Mouse (Mus musculus): ENCODE data around the gene Dync1i1. TPM values are rescaled to one million over a fixed set of nuclear protein-coding genes. Genes with fewer than 3 reads are reported as not detected.

Dync1i1 gene
- polyA plus RNA-seq, 1 experiment from 2014 or later: 7.4 TPM

DNA sequence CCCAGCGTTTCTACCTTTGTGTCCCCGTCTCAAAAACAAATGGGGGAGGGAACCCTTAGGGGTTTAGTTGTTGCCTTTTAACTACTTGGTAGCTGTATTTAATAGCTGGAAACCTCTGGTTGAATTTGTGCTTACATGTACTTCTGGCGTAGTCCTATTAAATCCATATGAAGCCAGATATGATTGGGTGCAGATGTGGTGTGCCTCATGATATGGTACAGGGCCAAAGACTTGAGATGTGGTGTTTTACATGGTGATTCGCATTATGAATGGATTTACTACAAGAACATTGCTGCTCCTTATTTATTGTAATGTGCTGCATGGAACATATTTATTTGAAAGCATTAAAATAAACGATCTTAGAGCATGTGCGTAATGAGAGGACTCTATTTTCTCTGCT lies 302.2 kb downstream of the Dync1i1 start:
- ATAC-seq (ENCODE audit: insufficient number of reproducible peaks, insufficient read depth, low FRiP score, low TSS enrichment): no peak
- WGBS: 52% methylated on average over 6 of the region's 6 CpGs
- H3K9ac ChIP-seq: no peak overlapping the region
- no peaks in the 10 kb centered on the region for H3K9me3 ChIP-seq
- H3K36me3 ChIP-seq: no peaks in the 10 kb centered on the region
- H3K4me2 ChIP-seq (replicated peaks): no peak overlapping the region
- peaks cover 7% of the 10 kb centered on the region for H3K27me3 ChIP-seq
- H3K4me3 ChIP-seq: no peak overlapping the region
- no peak overlapping the region for H3K27ac ChIP-seq
- peaks cover 11% of the 10 kb centered on the region for H3K4me1 ChIP-seq

DNA sequence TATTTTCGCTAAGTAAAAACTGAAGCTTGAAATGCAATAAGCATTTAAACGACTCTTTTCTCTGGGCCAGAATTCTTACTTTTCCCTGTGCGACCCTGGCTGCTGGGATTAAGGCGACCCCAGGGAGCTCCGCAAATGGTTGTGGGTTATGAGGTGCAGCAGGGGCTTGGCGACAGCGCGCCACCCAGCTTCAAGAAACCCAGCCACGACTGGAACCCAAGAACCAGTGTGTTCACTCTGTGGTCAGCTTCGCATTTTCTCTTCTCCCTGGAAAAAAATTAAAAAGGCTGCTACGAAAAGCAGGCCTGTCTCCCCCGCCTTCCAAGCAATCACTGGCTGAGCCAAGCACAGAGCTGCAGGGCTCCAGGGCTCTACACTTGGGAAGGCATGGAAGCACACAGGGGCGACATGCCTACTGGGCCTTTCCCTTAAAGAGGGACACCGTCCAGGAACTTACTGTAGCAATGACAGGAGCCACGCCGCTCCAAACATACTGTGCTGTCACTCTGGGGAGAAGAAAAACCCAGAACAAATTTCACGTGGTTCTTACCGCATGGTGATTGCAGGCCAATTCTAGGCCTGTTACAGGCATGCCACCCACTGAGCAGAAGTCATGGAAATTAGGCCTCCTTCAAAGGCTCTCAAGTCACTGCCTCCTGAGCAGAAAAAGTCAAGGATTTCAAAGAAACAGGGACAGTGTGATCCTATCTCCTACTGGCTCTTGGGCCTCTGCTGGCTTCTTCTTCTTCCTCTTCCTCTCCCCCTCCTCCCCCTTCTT lies 313.5 kb downstream of the Dync1i1 start:
- peak overlapping the region; percentile 19; the same call in 1 of the 2 replicates for H3K4me2 ChIP-seq (replicated peaks)
- H3K4me1 ChIP-seq: peaks cover 14% of the 10 kb centered on the region
- H3K27ac ChIP-seq: peak overlapping the region; percentile 67
- no peaks in the 10 kb centered on the region for H3K27me3 ChIP-seq
- no peak overlapping the region for H3K4me3 ChIP-seq
- 0 out of 2 replicates have a peak, but pooled peaks have one; percentile 56 for ATAC-seq (ENCODE audit: insufficient number of reproducible peaks, insufficient read depth, low FRiP score, low TSS enrichment)
- H3K9ac ChIP-seq: no peak overlapping the region
- H3K9me3 ChIP-seq: no peaks in the 10 kb centered on the region
- WGBS: 33% methylated on average over 18 of the region's 18 CpGs
- H3K36me3 ChIP-seq: no peaks in the 10 kb centered on the region

GRCm38 (mm10) chr6:6046729-6047424 lies 321.4 kb downstream of the Dync1i1 start:
- ATAC-seq (ENCODE audit: insufficient number of reproducible peaks, insufficient read depth, low FRiP score, low TSS enrichment): no peak
- Histone ChIP-seq H3K9ac (0 out of 2 replicates have a peak overlapping the region, but pooled peaks have one; percentile 15), H3K4me1 (peaks cover 2% of the 10 kb centered on the region; the same call in 1 of the 2 replicates), H3K36me3 (no peaks in the 10 kb centered on the region), H3K9me3 (no peaks in the 10 kb centered on the region), H3K4me3 (no peak overlapping the region), H3K27me3 (no peaks in the 10 kb centered on the region), H3K27ac (0 out of 2 replicates have a peak overlapping the region, but pooled peaks have one; percentile 17), H3K4me2 (replicated peaks) (no peak overlapping the region)
- 75% methylated on average over 12 of the region's 12 CpGs for WGBS

GRCm38 (mm10) chr6:6052696-6053095 lies 327.3 kb downstream of the Dync1i1 start:
- WGBS: 62% methylated on average over 11 of the region's 11 CpGs
- no peaks in the 10 kb centered on the region for H3K9me3 ChIP-seq
- H3K36me3 ChIP-seq: no peaks in the 10 kb centered on the region

DNA sequence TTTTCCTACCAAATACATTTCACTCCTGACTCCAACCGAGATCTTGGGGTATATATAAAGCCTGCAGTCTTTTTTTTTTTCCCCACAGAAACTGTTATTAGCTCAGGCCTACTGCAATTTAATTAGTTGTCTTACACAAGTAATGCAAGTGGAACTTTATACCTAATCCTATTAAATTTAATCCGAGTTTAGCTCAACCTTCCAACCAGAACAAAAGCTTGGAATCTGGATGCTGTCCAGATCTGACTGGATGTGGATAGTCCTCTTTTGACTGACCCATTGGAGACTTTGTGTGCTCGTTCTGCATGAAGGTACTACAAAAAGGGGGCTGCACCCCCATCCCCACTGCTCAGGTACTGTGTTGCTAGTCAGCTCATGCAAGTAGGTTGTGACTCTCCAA lies 328.5 kb downstream of the Dync1i1 start:
- Histone ChIP-seq H3K27ac (no peak overlapping the region), H3K36me3 (no peaks in the 10 kb centered on the region), H3K4me1 (no peaks in the 10 kb centered on the region), H3K4me3 (no peak overlapping the region), H3K4me2 (replicated peaks) (no peak overlapping the region), H3K9me3 (no peaks in the 10 kb centered on the region), H3K27me3 (no peaks in the 10 kb centered on the region), H3K9ac (no peak overlapping the region)
- 61% methylated on average over 3 of the region's 3 CpGs for WGBS
- no peak for ATAC-seq (ENCODE audit: insufficient number of reproducible peaks, insufficient read depth, low FRiP score, low TSS enrichment)

More at GRCm38 (mm10) chr6:6052696-6053095, 327.3 kb downstream of the Dync1i1 start:
- H3K4me3 ChIP-seq: no peak overlapping the region
- H3K9ac ChIP-seq: no peak overlapping the region
- no peak overlapping the region for H3K4me2 ChIP-seq (replicated peaks)
- no peak overlapping the region for H3K27ac ChIP-seq
- ATAC-seq (ENCODE audit: insufficient number of reproducible peaks, insufficient read depth, low FRiP score, low TSS enrichment): no peak
- H3K27me3 ChIP-seq: no peaks in the 10 kb centered on the region
- no peaks in the 10 kb centered on the region for H3K4me1 ChIP-seq

GRCm38 (mm10) chr6:6058548-6058947 lies 333.1 kb downstream of the Dync1i1 start:
- Histone ChIP-seq H3K4me3 (no peak overlapping the region), H3K4me2 (replicated peaks) (no peak overlapping the region), H3K9ac (no peak overlapping the region), H3K4me1 (no peaks in the 10 kb centered on the region), H3K27me3 (no peaks in the 10 kb centered on the region), H3K36me3 (no peaks in the 10 kb centered on the region), H3K27ac (no peak overlapping the region), H3K9me3 (no peaks in the 10 kb centered on the region)
- ATAC-seq (ENCODE audit: insufficient number of reproducible peaks, insufficient read depth, low FRiP score, low TSS enrichment): no peak
- 27% methylated on average over 3 of the region's 3 CpGs for WGBS

GRCm38 (mm10) chr6:6067201-6067600 lies 341.8 kb downstream of the Dync1i1 start:
- Histone ChIP-seq H3K4me3 (no peak overlapping the region), H3K36me3 (no peaks in the 10 kb centered on the region), H3K4me2 (replicated peaks) (no peak overlapping the region), H3K9me3 (no peaks in the 10 kb centered on the region), H3K27ac (no peak overlapping the region), H3K9ac (no peak overlapping the region), H3K4me1 (peaks cover 9% of the 10 kb centered on the region), H3K27me3 (no peaks in the 10 kb centered on the region)
- no peak for ATAC-seq (ENCODE audit: insufficient number of reproducible peaks, insufficient read depth, low FRiP score, low TSS enrichment)
- 86% methylated on average over 6 of the region's 6 CpGs for WGBS

- Histone ChIP-seq H3K27me3 (no peaks in the 10 kb centered on the region), H3K4me3 (no peak overlapping the region), H3K9me3 (no peaks in the 10 kb centered on the region), H3K27ac (no peak overlapping the region), H3K4me2 (replicated peaks) (no peak overlapping the region), H3K9ac (no peak overlapping the region), H3K4me1 (peaks cover 9% of the 10 kb centered on the region), H3K36me3 (no peaks in the 10 kb centered on the region)
- WGBS: 14% methylated on average over 3 of the region's 3 CpGs
- no peak for ATAC-seq (ENCODE audit: insufficient number of reproducible peaks, insufficient read depth, low FRiP score, low TSS enrichment)
These were observed 344.6 kb downstream of the Dync1i1 start for GRCm38 (mm10) chr6:6070015-6070414.

DNA sequence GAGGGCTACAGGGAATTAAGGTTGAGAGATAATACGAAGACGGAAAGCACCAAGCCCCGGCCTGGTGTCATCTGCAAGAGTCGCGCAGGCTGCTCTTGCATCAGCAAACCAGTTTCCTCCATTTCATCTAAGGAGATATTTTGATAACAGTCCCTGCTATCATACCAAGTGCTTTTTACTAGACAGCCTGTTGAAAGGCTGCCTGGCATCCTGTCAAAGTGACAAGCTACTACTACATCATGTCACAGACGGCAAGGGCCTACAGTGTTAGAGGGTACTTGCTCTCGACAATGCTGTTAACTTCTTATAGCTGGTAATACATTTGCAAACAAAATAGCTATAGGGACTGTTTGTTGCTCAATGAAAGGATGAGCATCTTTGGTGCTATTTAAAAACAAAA lies 345.6 kb downstream of the Dync1i1 start:
- Histone ChIP-seq H3K4me1 (peaks cover 9% of the 10 kb centered on the region), H3K36me3 (no peaks in the 10 kb centered on the region), H3K9me3 (no peaks in the 10 kb centered on the region), H3K27me3 (no peaks in the 10 kb centered on the region), H3K4me3 (no peak overlapping the region), H3K4me2 (replicated peaks) (no peak overlapping the region), H3K27ac (no peak overlapping the region), H3K9ac (no peak overlapping the region)
- ATAC-seq (ENCODE audit: insufficient number of reproducible peaks, insufficient read depth, low FRiP score, low TSS enrichment): no peak
- WGBS: 76% methylated on average over 7 of the region's 7 CpGs

DNA sequence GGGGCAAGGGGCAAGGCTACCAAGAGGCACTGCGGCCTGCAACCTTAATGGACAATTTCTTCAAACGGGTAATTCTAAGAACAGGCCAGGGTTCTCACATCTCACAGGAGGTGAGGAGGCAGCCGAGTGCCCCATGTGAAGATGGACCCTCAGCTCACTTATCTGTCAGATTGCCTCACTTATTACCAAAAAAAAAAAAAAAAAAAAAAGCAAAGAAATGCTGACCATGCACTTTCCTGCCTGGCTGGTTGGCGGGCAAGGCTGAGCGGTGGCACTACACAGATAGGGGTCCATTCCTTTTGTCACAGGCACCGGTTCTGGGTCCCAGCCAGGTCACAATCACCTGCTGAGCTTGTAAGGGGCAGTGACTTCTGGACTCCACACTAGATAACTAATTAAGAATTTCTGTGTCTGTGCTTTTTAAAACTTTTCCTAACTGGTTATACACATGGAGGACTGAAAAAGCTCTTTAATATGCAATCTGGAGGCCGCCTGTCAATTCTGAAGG lies 350.6 kb downstream of the Dync1i1 start:
- no peak for ATAC-seq (ENCODE audit: insufficient number of reproducible peaks, insufficient read depth, low FRiP score, low TSS enrichment)
- H3K4me3 ChIP-seq: no peak overlapping the region
- H3K27ac ChIP-seq: no peak overlapping the region
- 86% methylated on average over 7 of the region's 7 CpGs for WGBS
- no peaks in the 10 kb centered on the region for H3K4me1 ChIP-seq
- peaks cover 4% of the 10 kb centered on the region; the same call in 1 of the 2 replicates for H3K9me3 ChIP-seq
- H3K9ac ChIP-seq: no peak overlapping the region
- no peaks in the 10 kb centered on the region for H3K27me3 ChIP-seq
- H3K4me2 ChIP-seq (replicated peaks): no peak overlapping the region
- H3K36me3 ChIP-seq: no peaks in the 10 kb centered on the region

GRCm38 (mm10) chr6:6077234-6077633 lies 351.8 kb downstream of the Dync1i1 start:
- WGBS: 86% methylated on average over 4 of the region's 4 CpGs

More at GRCm38 (mm10) chr6:6077234-6077633, 351.8 kb downstream of the Dync1i1 start:
- H3K9ac ChIP-seq: no peak overlapping the region
- no peak overlapping the region for H3K4me2 ChIP-seq (replicated peaks)
- H3K27me3 ChIP-seq: no peaks in the 10 kb centered on the region
- H3K9me3 ChIP-seq: peaks cover 4% of the 10 kb centered on the region; the same call in 1 of the 2 replicates
- ATAC-seq (ENCODE audit: insufficient number of reproducible peaks, insufficient read depth, low FRiP score, low TSS enrichment): no peak
- no peaks in the 10 kb centered on the region for H3K4me1 ChIP-seq
- H3K27ac ChIP-seq: no peak overlapping the region
- H3K36me3 ChIP-seq: no peaks in the 10 kb centered on the region
- no peak overlapping the region for H3K4me3 ChIP-seq
